Mouse (Mus musculus): ENCODE measurements around the gene Hnrnpa3. TPM values are rescaled to one million over a fixed set of nuclear protein-coding genes. Genes with fewer than 3 reads are reported as not detected.
"Not testable (repeated sequence)": the region's sequence is repeated elsewhere in the genome, so short reads cannot be mapped to it uniquely, and the experiment has no call there.

Hnrnpa3 gene
- polyA plus RNA-seq, 1 experiment from 2014 or later, result 230 TPM

GRCm38 (mm10) chr2:75690656-75691055, 31.6 kb downstream of the Hnrnpa3 start:
- no peak for ATAC-seq (replicated peaks; ENCODE audit: low FRiP score, low TSS enrichment, low read depth)
- Histone ChIP-seq H3K27ac (ENCODE audit: low read depth) (no peak overlapping the region), H3K4me1 (replicated peaks; ENCODE audit: control insufficient read depth, insufficient read depth, low read length) (peaks cover 8% of the 10 kb centered on the region; the same call in 1 of the 2 replicates), H3K9ac (ENCODE audit: low read length) (no peak overlapping the region), H3K36me3 (ENCODE audit: control insufficient read depth, insufficient read depth, low read length) (0 out of 2 replicates have a peak, but pooled peaks cover 4% of the 10 kb centered on the region), H3K4me3 (ENCODE audit: low read depth, low read length) (no peak overlapping the region), H3K4me2 (ENCODE audit: low read length) (no peak overlapping the region), H3K9me3 (ENCODE audit: control insufficient read depth, low read length) (no peaks in the 10 kb centered on the region), H3K27me3 (replicated peaks; ENCODE audit: control insufficient read depth, insufficient read depth, low read length) (no peaks in the 10 kb centered on the region)
- no peak for DNase-seq (ENCODE audit: low spot score)
- 94% methylated on average over 4 of the region's 4 CpGs for WGBS

- Histone ChIP-seq H3K4me3 (ENCODE audit: low read depth, low read length) (no peak overlapping the region), H3K27ac (ENCODE audit: low read depth) (no peak overlapping the region), H3K27me3 (replicated peaks; ENCODE audit: control insufficient read depth, insufficient read depth, low read length) (no peaks in the 10 kb centered on the region), H3K4me2 (ENCODE audit: low read length) (no peak overlapping the region), H3K36me3 (ENCODE audit: control insufficient read depth, insufficient read depth, low read length) (0 out of 2 replicates have a peak, but pooled peaks cover 4% of the 10 kb centered on the region), H3K9ac (ENCODE audit: low read length) (no peak overlapping the region), H3K4me1 (replicated peaks; ENCODE audit: control insufficient read depth, insufficient read depth, low read length) (peaks cover 10% of the 10 kb centered on the region), H3K9me3 (ENCODE audit: control insufficient read depth, low read length) (no peaks in the 10 kb centered on the region)
- 76% methylated on average over 8 of the region's 8 CpGs for WGBS
- ATAC-seq (replicated peaks; ENCODE audit: low FRiP score, low TSS enrichment, low read depth) (no peak), DNase-seq (ENCODE audit: low spot score) (no peak)
Measured at GRCm38 (mm10) chr2:75691316-75691715, 32.3 kb downstream of the Hnrnpa3 start.

DNA sequence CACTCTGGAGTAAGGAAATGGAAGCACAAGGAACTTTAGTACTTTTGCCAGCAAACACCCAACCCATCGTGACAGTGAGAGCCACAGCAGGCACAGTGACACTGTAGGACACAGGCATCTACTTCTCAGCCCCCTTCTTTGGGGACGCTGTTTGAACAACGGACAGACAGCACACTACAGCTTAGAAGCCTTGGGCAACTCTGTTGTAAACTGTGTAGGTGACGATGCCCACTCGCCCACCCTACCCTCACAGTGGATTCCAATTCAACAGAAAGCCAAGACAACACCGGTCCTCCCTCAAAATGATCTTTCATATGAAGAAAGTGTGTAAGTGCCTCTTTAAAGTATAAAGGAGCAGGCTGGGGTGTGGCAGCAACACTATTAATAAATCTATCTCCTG, 33.3 kb downstream of the Hnrnpa3 start:
- 0 out of 2 replicates have a peak, but pooled peaks cover 4% of the 10 kb centered on the region for H3K36me3 ChIP-seq (ENCODE audit: control insufficient read depth, insufficient read depth, low read length)
- peaks cover 16% of the 10 kb centered on the region for H3K4me1 ChIP-seq (replicated peaks; ENCODE audit: control insufficient read depth, insufficient read depth, low read length)
- DNase-seq (ENCODE audit: low spot score) (no peak), ATAC-seq (replicated peaks; ENCODE audit: low FRiP score, low TSS enrichment, low read depth) (no peak)
- 91% methylated on average over 6 of the region's 6 CpGs for WGBS
- H3K4me3 ChIP-seq (ENCODE audit: low read depth, low read length), result no peak overlapping the region
- no peak overlapping the region for H3K9ac ChIP-seq (ENCODE audit: low read length)
- no peaks in the 10 kb centered on the region for H3K9me3 ChIP-seq (ENCODE audit: control insufficient read depth, low read length)
- no peak overlapping the region for H3K4me2 ChIP-seq (ENCODE audit: low read length)
- no peaks in the 10 kb centered on the region for H3K27me3 ChIP-seq (replicated peaks; ENCODE audit: control insufficient read depth, insufficient read depth, low read length)
- H3K27ac ChIP-seq (ENCODE audit: low read depth), result no peak overlapping the region

DNA sequence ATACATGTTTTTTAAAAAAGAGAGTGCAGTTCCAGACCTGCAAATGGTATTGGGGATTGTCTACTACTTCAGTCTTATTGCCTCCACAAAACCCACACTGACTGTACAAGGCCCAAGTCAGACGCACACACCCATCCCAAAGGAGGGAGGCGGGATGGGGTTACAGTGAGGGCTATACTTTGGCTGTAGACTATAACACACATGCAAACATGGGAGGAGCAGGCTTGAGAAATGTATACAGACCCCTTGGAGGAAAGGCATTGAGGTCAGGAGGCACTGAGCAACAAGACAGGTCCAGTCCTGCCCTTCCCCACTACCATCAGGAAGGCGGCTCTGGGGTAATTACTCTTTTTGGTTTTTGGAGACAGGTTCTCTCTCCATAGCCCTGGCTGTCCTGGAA, 35.9 kb downstream of the Hnrnpa3 start:
- WGBS, result 90% methylated on average over 3 of the region's 3 CpGs
- ATAC-seq (replicated peaks; ENCODE audit: low FRiP score, low TSS enrichment, low read depth), result not testable (repeated sequence)

GRCm38 (mm10) chr2:75695676-75696350, 36.8 kb downstream of the Hnrnpa3 start:
- H3K4me1 ChIP-seq (replicated peaks; ENCODE audit: control insufficient read depth, insufficient read depth, low read length), result peaks cover 31% of the 10 kb centered on the region
- 0 out of 2 replicates have a peak, but pooled peaks cover 4% of the 10 kb centered on the region for H3K36me3 ChIP-seq (ENCODE audit: control insufficient read depth, insufficient read depth, low read length)
- H3K4me3 ChIP-seq (ENCODE audit: low read depth, low read length), result no peak overlapping the region
- WGBS, result 39% methylated on average over 9 of the region's 9 CpGs
- ATAC-seq (replicated peaks; ENCODE audit: low FRiP score, low TSS enrichment, low read depth) (no peak), DNase-seq (ENCODE audit: low spot score) (no peak)
- no peaks in the 10 kb centered on the region for H3K9me3 ChIP-seq (ENCODE audit: control insufficient read depth, low read length)
- 0 out of 2 replicates have a peak overlapping the region, but pooled peaks have one; percentile 16 for H3K4me2 ChIP-seq (ENCODE audit: low read length)
- no peak overlapping the region for H3K27ac ChIP-seq (ENCODE audit: low read depth)
- H3K9ac ChIP-seq (ENCODE audit: low read length), result no peak overlapping the region
- H3K27me3 ChIP-seq (replicated peaks; ENCODE audit: control insufficient read depth, insufficient read depth, low read length), result no peaks in the 10 kb centered on the region

More for the DNA sequence above, 35.9 kb downstream of the Hnrnpa3 start:
- not testable (repeated sequence) for H3K4me3 ChIP-seq (ENCODE audit: low read depth, low read length); H3K27me3 ChIP-seq (replicated peaks; ENCODE audit: control insufficient read depth, insufficient read depth, low read length); DNase-seq (ENCODE audit: low spot score); H3K4me2 ChIP-seq (ENCODE audit: low read length); H3K9ac ChIP-seq (ENCODE audit: low read length); H3K9me3 ChIP-seq (ENCODE audit: control insufficient read depth, low read length); H3K36me3 ChIP-seq (ENCODE audit: control insufficient read depth, insufficient read depth, low read length); H3K27ac ChIP-seq (ENCODE audit: low read depth)
- H3K4me1 ChIP-seq (replicated peaks; ENCODE audit: control insufficient read depth, insufficient read depth, low read length), result peaks cover 31% of the 10 kb centered on the region

DNA sequence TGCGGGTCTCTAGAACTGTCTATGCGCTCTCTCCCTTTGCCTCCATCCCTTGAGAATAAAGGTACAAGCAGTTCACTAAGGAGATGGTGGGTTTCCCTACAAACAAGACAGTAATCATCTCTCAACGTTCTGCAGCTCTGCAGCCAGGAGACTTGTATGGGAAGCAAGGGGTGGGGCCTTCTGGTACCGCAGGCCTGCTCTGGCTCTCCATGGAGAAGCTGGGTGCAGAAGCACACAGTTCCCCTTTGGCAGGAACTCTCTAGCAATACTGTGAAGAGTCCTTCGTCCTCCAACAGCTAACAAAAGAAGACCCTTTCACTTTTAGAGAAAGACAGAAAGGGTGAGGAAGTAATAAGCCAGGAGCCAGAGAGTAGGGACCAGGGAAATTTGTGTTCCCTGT, 37.3 kb downstream of the Hnrnpa3 start:
- peaks cover 31% of the 10 kb centered on the region for H3K4me1 ChIP-seq (replicated peaks; ENCODE audit: control insufficient read depth, insufficient read depth, low read length)
- no peak overlapping the region for H3K27ac ChIP-seq (ENCODE audit: low read depth)
- 47% methylated on average over 5 of the region's 5 CpGs for WGBS
- ATAC-seq (replicated peaks; ENCODE audit: low FRiP score, low TSS enrichment, low read depth) (no peak), DNase-seq (ENCODE audit: low spot score) (no peak)
- no peaks in the 10 kb centered on the region for H3K9me3 ChIP-seq (ENCODE audit: control insufficient read depth, low read length)
- H3K9ac ChIP-seq (ENCODE audit: low read length), result no peak overlapping the region
- no peaks in the 10 kb centered on the region for H3K27me3 ChIP-seq (replicated peaks; ENCODE audit: control insufficient read depth, insufficient read depth, low read length)
- H3K4me3 ChIP-seq (ENCODE audit: low read depth, low read length), result no peak overlapping the region
- peak overlapping the region; percentile 16; the same call in 1 of the 2 replicates for H3K4me2 ChIP-seq (ENCODE audit: low read length)
- H3K36me3 ChIP-seq (ENCODE audit: control insufficient read depth, insufficient read depth, low read length), result 0 out of 2 replicates have a peak, but pooled peaks cover 4% of the 10 kb centered on the region

GRCm38 (mm10) chr2:75697222-75697621, 38.2 kb downstream of the Hnrnpa3 start:
- Histone ChIP-seq H3K9me3 (ENCODE audit: control insufficient read depth, low read length) (no peaks in the 10 kb centered on the region), H3K4me3 (ENCODE audit: low read depth, low read length) (no peak overlapping the region), H3K4me2 (ENCODE audit: low read length) (peak overlapping the region; percentile 16; the same call in 1 of the 2 replicates), H3K4me1 (replicated peaks; ENCODE audit: control insufficient read depth, insufficient read depth, low read length) (peaks cover 38% of the 10 kb centered on the region), H3K9ac (ENCODE audit: low read length) (no peak overlapping the region), H3K36me3 (ENCODE audit: control insufficient read depth, insufficient read depth, low read length) (no peaks in the 10 kb centered on the region), H3K27ac (ENCODE audit: low read depth) (peak overlapping the region; percentile 7; the same call in 1 of the 2 replicates), H3K27me3 (replicated peaks; ENCODE audit: control insufficient read depth, insufficient read depth, low read length) (no peaks in the 10 kb centered on the region)
- ATAC-seq (replicated peaks; ENCODE audit: low FRiP score, low TSS enrichment, low read depth) (peak; percentile 74), DNase-seq (ENCODE audit: low spot score) (no peak)
- WGBS, result 59% methylated on average over 3 of the region's 3 CpGs

DNA sequence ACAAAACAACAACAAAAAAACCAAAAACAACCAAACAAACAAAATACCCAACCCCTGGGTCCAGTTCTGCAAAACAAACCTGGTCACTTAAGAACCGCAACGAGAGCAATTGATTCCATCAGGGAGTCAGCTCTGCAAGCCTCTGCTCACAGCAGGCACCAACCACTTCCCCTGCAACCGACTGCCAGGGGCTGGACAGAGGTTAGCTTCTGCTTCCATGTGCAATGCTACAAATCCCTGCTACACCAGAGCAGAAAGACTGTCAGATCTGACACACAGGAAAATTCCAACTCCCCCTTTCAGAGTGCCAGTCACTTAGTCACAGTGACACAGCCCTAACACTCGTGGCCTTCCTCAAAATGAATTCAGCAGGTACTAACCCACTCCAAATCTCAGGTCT, 38.9 kb downstream of the Hnrnpa3 start:
- no peaks in the 10 kb centered on the region for H3K36me3 ChIP-seq (ENCODE audit: control insufficient read depth, insufficient read depth, low read length)
- H3K27me3 ChIP-seq (replicated peaks; ENCODE audit: control insufficient read depth, insufficient read depth, low read length), result no peaks in the 10 kb centered on the region
- H3K27ac ChIP-seq (ENCODE audit: low read depth), result 0 out of 2 replicates have a peak overlapping the region, but pooled peaks have one; percentile 17
- H3K9ac ChIP-seq (ENCODE audit: low read length), result no peak overlapping the region
- 62% methylated on average over 4 of the region's 4 CpGs for WGBS
- ATAC-seq (replicated peaks; ENCODE audit: low FRiP score, low TSS enrichment, low read depth) (no peak), DNase-seq (ENCODE audit: low spot score) (no peak)
- no peaks in the 10 kb centered on the region for H3K9me3 ChIP-seq (ENCODE audit: control insufficient read depth, low read length)
- no peak overlapping the region for H3K4me3 ChIP-seq (ENCODE audit: low read depth, low read length)
- H3K4me1 ChIP-seq (replicated peaks; ENCODE audit: control insufficient read depth, insufficient read depth, low read length), result peaks cover 43% of the 10 kb centered on the region
- H3K4me2 ChIP-seq (ENCODE audit: low read length), result no peak overlapping the region

- H3K4me1 ChIP-seq (replicated peaks; ENCODE audit: control insufficient read depth, insufficient read depth, low read length), result peaks cover 43% of the 10 kb centered on the region
- no peak overlapping the region for H3K4me3 ChIP-seq (ENCODE audit: low read depth, low read length)
- H3K9ac ChIP-seq (ENCODE audit: low read length), result no peak overlapping the region
- no peaks in the 10 kb centered on the region for H3K9me3 ChIP-seq (ENCODE audit: control insufficient read depth, low read length)
- no peaks in the 10 kb centered on the region for H3K36me3 ChIP-seq (ENCODE audit: control insufficient read depth, insufficient read depth, low read length)
- WGBS, result 85% methylated on average over 3 of the region's 3 CpGs
- H3K27ac ChIP-seq (ENCODE audit: low read depth), result no peak overlapping the region
- no peak overlapping the region for H3K4me2 ChIP-seq (ENCODE audit: low read length)
- ATAC-seq (replicated peaks; ENCODE audit: low FRiP score, low TSS enrichment, low read depth) (no peak), DNase-seq (ENCODE audit: low spot score) (no peak)
- H3K27me3 ChIP-seq (replicated peaks; ENCODE audit: control insufficient read depth, insufficient read depth, low read length), result no peaks in the 10 kb centered on the region
Measured at GRCm38 (mm10) chr2:75698874-75699273, 39.8 kb downstream of the Hnrnpa3 start.

All from intestine, embryonic 14.5 days (tissue).